Mouse (Mus musculus): ENCODE results near the gene Serpina1c.
"Not testable (repeated sequence)": the region's sequence is repeated elsewhere in the genome, so short reads cannot be mapped to it uniquely, and the experiment has no call there.

The Serpina1c gene

DNA sequence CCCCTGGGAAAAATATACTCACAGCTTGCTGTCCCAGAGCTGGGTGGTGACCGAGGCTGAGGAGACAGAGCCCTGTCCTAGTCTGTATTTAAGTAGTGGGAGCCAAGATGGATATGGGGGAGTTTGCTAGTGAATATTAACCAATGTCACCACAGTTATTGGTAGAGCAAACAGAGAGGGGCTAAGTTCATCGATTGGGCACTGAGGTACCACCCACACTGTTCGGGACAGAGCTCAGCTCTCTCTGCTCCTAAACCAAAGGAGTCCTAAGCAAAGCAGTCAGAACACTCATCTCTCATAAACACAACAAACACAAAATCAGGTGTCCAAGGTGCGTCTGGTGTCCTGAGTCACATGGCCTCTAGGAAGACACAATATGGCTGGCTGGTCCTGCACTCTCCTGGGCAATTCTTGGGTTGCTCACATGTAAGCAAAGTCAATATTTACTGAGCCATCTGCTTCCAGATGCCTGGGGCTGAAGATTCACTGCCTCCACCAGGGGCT is at the start of gene Serpina1c:
Gene Serpina1c, minus strand, starts transcription at position 51 of the 504 bp plus-strand sequence.
- not testable (repeated sequence) for DNase-seq (ENCODE audit: extremely low spot score, low read depth, low spot score)

DNA sequence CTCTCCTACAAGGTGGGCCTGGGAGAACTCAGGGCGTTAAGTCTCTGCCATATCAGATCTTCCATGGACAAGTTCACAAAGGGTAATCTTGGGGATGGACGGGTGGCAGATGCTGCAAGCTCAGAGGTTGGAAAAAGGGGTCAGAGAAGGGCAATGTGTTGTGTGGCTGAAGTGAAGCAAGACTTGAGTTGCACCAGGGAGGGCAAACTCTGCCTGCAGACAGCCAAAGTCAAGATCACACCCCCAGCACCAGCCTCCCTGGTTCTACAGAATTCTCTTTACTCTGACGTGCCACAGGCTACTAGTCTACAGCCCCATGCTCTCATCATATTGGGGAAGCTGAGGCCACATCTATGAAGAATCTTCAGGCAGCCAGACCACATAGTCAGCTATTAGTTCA is 48.3 kb upstream of the Serpina1c start:
- not testable (repeated sequence) for DNase-seq (ENCODE audit: extremely low spot score, low read depth, low spot score)

DNA sequence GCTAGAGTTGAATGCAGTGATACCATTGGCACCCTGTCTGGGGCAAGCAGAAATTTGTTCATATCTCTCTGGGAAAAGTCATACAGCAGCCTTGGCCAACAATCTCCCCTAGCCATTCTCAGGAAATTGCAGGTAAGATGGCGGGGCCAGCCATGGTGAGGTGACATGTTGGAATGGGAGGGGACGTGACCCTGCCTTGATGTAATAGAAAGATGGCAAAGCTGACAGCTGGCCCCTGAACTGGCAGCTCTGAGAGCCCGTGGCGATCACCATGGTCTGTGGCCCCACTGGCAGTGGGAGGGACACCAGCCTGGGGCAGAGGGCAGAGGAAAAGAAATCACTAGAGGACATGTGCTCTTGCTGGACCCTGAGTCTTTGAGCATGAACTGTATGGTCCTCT is 41.6 kb upstream of the Serpina1c start:
- no peak for DNase-seq (ENCODE audit: extremely low spot score, low read depth, low spot score)

DNA sequence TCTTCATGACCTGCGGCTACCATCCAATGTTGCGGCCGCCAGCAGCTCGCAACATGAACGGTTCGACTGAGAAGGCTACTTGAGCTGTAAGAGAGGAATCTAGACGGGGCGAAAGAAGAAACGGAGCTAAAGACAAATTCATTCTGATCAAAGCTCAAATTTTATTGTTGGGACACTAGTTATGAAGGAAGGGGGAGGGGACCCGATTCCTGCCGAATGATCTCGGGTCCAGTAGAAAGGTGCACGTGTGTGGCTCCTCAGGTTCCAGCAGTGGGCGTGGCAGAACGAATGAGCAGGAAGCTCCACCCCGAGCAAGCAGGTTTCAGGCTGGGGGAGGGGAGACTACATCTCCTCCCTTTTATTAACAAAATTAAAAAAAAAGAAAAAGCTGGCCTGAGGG is 4.5 kb upstream of the Serpina1c start:
- DNase-seq (ENCODE audit: extremely low spot score, low read depth, low spot score): not testable (repeated sequence)

DNA sequence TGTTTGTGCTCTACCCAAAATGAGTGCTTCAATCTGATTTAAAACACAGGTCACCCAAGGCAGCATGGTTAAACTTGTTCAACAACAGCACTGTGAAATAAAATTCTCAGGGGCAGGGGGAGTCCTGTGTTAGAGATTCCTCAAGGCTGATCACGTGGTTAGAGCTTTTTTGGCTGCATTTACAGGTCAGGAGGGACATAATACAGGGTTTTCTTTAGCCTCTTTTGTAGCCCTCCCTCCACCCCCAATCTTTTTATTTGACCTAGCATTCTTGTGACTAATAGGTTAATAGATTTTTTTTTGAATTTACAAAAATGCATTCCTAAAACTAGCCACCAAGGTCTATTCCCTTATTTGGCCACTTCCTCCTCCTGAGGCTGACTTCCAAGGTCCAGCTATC is 3.1 kb upstream of the Serpina1c start:
- not testable (repeated sequence) for DNase-seq (ENCODE audit: extremely low spot score, low read depth, low spot score)

DNA sequence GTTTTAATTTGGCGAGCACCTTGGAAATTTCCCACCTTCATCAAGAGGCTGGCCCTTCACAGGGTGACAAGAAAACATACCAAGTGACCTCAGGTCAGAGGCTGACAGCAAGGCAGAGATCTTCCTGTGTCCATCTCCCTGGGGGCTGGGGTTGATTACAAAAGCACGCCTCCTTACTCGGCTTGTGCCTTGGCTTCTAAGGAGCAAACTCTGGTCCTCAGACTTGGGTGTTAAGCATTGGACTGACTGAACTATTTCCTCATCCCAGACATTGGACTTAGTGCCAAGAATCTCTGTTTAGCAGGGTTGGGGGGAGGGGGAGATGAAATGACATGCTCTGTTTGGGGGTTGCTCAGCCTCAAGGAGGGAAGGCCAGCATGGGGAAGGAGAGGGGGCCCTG is 2.8 kb downstream of the Serpina1c start:
- not testable (repeated sequence) for DNase-seq (ENCODE audit: extremely low spot score, low read depth, low spot score)

DNA sequence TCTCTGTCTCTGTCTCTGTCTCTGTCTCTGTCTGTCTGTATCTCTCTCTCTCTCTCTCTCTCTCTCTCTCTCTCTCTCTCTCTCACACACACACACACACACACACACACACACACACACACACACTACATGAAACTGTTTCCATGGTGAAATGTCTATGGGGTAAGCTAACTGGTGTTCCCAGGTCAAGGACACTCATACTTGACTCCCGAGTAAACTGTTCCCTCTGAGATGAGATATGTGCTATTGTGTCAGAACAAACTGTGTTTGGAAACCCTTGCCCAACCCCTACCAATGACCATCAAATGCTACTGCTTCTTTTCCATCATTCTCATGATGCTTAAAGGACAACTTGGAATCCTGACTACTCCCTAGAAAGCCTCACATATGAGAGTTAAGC is 37.8 kb downstream of the Serpina1c start:
- not testable (repeated sequence) for DNase-seq (ENCODE audit: extremely low spot score, low read depth, low spot score)

DNA sequence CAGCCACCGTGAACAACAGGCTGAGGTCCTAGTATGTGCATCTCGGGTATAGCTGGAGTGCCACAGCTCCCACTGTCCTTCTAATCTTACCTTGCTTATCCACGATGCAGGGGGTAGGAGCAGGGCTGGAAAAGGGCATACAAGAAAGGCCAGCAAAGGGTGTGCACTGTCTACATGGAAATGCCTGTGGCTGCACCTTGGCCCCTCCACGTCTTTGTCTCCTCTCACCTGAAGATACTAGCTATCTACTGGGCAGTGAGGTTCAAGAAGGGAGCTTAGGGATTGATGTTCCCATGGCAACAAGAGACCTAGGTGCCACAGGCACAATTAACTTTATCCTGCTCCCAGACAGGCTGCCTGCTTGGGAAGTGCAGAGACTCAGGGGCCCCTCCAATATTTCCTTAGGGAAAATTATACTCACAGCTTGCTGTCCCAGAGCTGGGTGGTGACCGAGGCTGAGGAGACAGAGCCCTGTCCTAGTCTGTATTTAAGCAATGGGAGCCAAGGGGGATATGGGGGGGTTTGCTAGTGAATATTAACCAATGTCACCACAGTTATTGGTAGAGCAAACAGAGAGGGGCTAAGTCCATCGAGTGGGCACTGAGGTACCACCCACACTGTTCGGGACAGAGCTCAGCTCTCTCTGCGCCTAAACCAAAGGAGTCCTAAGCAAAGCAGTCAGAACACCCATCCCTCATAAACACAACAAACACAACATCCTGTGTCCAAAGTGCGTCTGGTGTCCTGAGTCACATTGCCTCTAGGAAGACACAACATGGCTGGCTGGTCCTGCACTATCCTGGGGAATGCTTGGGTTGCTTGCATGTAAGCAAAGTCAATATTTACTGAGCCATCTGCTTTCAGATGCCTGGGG is 41.3 kb downstream of the Serpina1c start, which contains the start of gene Serpina1a:
Gene Serpina1a, minus strand, starts transcription at position 462 of the 874 bp plus-strand sequence.
- not testable (repeated sequence) for DNase-seq (ENCODE audit: extremely low spot score, low read depth, low spot score)

DNA sequence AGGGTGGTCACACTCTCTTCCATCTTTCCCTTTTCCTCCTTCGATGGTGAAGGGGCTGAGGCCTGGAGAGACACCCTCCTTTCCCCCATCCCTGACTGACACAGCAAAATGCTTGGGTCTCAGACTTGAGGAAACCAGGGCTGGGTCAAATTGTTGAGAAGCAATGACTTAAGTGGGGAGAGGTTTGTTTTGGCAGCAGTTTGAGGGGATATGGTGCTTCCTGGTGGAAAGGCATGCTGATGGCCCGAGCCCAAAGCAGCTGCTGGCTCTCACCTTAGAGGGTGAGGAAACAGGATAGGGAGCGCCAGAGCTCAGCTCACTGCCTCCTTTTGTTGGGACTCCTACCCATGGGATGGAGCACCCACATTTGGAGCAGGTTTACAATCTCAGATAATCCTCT is 43.7 kb downstream of the Serpina1c start:
- no peak for DNase-seq (ENCODE audit: extremely low spot score, low read depth, low spot score)

DNA sequence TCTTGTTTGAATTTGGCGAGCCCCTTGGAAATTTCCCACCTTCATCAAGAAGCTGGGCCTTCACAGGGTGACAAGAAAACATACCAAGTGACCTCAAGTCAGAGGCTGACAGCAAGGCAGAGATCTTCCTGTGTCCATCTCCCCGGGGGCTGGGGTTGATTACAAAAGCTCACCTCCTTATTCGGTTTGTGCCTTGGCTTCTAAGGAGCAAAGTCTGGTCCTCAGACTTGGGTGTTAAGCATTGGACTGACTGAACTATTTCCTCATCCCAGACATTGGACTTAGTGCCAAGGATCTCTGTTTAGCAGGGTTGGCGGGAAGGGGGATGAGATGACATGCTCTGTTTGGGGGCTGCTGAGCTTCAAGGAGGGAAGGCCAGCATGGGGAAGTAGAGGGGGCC is 44.1 kb downstream of the Serpina1c start:
- not testable (repeated sequence) for DNase-seq (ENCODE audit: extremely low spot score, low read depth, low spot score)

DNA sequence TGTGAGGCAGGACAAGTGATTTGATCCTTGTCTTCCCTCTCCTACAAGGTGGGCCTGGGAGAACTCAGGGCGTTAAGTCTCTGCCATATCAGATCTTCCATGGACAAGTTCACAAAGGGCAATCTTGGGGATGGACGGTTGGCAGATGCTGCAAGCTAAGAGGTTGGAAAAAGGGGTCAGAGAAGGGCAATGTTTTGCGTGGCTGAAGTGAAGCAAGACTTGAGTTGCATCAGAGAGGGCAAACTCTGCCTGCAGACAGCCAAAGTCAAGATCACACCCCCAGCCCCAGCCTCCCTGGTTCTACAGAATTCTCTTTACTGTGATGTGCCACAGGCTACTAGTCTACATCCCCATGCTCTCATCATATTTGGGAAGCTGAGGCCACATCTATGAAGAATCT is 45.1 kb downstream of the Serpina1c start:
- not testable (repeated sequence) for DNase-seq (ENCODE audit: extremely low spot score, low read depth, low spot score)

DNA sequence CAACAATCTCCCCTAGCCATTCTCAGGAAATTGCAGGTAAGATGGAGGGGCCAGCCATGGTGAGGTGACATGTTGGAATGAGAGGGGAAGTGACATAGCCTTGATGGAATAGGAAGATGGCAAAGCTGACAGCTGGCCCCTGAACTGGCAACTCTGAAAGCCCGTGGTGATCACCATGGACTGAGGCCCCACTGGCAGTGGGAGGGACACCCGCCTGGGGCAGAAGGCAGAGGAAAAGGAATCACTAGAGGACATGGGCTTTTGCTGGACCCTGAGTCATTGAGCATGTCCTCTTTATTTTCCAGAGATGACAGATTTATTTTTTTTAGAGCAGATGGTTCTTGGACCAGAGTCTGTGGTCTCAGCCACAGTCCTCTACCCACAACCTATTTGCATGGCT is 51.7 kb downstream of the Serpina1c start:
- not testable (repeated sequence) for DNase-seq (ENCODE audit: extremely low spot score, low read depth, low spot score)
